Mouse (Mus musculus) NIH3T3 (cell line): ENCODE data around the gene Zcchc7.
"Not testable (repeated sequence)": the region's sequence is repeated elsewhere in the genome, so short reads cannot be mapped to it uniquely, and the experiment has no call there.

Experiments
- DNase-seq: peaks from one replicate; pipeline ENCODE4 v3.0.0-alpha.2; 2012; ENCODE audit warnings: low read depth

Gene Zcchc7

DNA sequence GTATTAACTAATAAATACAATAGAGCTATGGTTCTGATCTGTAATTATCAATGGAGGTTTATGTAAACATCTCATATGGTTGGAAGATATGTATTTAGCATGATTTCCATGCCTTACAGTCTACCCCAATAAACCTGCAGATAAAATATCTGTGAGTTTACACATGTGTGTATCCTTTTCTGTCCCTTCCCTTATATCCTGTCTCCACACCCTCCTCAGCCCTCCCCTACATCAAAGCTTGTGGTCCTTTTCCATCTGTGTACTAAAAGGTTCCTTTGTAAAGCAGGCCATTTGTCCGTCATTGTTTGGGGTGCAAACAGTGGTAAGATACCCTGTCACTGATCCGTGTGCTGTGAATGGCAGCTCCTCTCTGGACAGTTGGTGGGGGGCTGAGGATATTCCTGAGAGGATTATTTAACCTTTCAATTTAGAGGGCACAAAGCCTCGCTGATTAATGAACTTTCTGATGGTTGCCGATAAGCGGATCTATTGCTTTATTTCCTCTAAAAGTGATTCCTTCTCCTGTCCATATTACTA, 161.7 kb downstream of the Zcchc7 start:
- DNase-seq = no peak

DNA sequence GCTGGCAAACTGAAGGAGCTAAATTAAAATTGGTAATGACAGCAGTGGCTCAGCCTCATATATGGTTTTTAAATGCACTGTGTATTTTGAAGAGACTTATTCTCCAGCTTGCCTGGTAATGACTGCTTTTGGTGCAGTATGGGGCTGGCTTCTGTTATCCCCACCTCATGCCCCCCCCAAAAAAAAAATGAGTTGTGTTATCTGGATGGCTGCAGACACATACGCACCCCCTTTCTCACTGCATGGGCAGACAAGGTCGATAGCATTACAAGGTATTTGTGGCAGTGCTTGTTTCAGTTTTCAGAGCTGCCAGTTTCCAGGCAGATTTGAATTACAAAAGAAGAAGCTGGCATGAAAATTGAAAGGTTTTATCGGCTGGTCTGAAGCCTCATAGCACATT, 162.2 kb downstream of the Zcchc7 start:
- no peak for DNase-seq

DNA sequence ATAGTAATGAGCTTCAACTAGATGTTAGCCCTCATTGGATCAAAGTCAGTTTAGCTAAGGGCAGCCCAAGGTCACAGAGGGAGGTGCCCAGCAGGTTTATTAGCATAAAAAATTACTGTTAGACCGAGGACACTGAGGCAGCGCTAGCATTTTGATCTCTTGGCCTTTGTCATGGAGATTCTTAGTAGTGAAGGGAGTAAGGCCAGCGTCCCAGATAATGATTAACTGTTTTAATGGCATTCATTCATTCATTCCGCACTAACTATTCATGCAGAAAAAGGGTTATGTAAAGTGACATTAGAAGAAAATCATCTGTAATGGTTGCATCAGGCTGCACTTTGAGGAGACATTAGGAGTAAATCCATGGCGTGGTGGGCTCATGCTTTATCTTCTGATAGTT, 165.2 kb downstream of the Zcchc7 start:
- DNase-seq = no peak

DNA sequence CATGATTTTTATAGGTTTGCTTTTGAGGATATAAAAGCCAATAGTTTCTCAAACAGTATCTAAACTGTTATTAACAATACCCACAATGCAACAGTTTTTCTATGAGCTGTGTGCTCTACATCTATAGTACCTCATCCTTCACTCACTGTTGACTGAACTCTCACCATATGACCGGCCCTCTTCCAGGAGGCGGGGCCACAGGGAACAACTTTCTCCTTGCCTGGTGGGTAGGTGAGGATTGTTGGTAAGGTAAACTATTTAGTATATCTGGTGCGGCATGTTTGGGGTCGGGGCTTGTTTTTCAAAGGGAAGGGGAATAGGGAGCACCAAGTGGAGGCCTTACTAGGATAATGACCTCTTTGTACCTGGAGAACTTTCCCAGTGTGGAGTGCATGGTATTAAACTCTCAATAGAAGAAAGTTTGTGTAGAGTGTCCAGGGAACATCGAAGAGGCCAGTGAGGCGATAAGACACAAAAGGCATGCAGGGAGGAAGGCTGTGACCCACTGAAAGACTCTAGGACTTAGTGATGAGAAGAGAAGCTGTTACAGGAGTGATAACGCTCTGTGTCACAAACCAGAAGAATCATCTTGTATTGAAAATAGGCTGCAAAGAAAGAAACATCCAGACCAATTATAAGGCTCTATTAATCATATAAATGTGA, 166.9 kb downstream of the Zcchc7 start:
- DNase-seq = no peak

DNA sequence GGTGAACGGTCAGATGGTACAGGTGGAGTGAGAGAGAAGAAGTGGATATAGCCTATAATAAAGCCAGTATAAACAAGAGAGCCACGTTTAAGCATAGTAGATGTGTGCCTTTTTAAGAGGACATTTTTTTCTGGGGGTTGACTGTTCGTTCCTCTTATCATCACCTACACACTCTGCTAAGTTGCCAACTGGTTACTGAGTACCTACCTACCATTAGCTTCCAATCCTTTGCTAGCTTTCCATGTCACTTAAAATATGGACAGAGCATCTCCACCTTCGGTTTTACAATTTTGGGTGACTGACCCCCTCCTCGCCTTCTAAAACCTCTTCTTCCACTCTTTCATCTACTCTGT, 167.4 kb downstream of the Zcchc7 start:
- no peak for DNase-seq

DNA sequence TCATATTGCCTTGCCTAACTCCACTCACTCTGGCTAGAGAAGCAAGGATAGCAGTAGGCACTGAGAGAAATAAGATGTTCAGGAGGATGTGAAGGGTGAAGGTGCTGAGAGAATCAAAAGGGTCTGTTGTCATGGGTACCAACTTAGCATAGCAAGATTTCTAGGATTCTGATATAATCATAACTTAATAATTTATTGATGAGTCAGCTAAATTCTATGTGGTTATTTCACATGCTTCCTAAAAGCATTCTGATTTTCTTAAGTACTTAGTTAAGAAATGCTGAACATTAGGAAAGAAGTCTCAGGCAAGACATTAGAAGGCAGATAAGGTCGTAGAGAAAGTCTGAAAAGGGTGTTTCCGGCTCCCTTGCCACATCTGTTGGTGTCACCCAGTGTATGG, 172.3 kb downstream of the Zcchc7 start:
- DNase-seq = no peak

DNA sequence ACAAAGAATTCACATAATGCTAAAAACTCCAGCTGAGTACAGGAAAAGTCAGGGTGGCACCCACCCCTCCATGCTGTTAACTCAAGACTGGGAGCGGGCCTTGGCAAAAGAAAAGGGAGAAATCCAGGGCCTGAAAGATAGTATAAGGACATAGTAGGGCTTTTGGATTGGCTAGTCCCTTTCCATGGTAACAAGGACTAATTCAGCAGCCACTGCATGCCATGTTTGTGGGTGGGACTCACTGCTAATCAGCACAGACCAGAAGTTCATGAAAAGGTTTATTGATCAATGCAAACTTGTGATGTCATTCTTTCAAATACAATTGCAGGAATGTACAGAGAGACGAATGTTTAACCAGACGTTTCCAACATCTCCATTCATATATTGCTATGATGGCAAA, 173.1 kb downstream of the Zcchc7 start:
- DNase-seq = no peak

DNA sequence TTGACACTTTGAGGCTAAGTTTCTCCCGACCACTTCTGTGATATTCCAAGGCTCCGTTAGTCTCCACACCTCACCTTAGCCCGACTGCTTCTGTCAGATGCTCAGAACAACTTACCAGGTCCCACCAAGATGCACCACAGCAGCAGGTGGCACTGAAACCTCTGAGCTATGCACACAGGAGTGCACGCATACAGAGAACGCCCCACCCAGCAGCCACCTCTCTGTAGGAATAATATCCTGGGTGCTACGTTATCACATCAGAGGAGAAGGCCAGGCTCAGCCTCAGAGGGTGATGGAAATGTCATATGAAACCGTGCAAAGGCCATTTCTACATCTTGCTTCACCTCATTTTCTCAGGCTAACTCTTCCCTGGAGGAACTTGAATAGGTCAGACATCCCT, 174.7 kb downstream of the Zcchc7 start:
- no peak for DNase-seq

DNA sequence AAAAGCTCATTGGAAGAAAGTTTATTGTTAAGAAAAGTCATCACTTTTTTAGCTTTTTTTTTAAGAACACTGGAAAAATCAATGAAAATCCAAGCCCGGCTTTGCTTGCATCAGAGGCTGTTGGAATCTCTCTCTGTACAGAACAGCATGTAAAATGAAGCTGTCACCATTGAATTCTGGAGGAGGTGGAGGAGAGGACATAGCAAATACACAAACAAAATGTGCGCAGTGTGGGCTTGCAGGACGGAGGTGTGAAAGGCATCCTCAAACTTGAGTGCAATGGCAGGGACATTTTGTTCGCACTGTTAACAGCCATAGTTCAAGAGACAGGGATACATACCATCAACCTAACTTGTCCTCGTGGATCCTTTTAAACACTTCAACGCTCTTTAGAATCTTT, 176.1 kb downstream of the Zcchc7 start:
- no peak for DNase-seq

DNA sequence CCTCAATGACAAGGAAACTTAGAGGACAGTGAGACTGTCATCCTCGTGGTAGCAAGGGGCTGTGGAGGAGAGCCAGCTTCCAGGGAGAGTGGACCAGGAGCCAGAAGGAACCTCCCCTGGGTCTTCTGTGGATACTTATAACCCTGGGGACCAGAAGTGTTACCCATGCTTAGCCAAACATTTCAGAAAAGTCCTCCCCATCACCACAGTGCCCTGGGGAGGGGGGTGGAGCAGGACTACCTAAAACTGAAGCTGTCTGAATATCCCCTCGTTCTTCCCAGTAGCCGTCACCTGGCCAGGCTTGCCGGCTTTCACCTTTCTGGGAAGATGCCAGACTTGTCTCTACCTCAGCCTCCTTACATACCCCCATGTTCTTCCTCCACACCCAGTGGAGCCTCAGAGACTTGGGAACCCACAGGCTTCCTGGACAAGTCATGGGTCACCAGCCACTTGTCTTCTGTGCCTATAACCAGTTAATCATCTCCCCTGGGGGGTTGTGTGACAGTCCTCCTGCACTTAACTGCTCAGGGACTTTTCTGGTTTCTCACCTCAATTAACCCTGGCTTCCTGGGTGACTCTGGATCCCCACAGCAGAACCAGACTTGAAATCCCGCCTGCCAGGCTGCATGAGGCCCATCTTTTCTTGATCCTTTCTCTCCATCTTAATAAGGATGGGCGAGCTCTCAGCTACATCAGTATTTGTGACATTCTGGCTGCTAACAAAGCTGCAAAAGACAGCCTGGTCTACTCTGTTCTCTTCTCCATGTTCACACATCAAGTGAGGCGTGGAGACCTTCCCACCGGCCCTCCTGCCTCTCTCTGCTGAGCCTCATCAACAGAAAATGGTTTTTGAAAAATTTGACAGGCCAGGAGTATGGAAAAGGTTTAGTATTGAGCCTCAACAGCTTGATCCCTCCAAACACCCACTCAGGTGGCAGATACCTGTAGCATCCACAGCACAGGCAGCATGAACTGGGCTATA, 183.0 kb downstream of the Zcchc7 start:
- DNase-seq = no peak

DNA sequence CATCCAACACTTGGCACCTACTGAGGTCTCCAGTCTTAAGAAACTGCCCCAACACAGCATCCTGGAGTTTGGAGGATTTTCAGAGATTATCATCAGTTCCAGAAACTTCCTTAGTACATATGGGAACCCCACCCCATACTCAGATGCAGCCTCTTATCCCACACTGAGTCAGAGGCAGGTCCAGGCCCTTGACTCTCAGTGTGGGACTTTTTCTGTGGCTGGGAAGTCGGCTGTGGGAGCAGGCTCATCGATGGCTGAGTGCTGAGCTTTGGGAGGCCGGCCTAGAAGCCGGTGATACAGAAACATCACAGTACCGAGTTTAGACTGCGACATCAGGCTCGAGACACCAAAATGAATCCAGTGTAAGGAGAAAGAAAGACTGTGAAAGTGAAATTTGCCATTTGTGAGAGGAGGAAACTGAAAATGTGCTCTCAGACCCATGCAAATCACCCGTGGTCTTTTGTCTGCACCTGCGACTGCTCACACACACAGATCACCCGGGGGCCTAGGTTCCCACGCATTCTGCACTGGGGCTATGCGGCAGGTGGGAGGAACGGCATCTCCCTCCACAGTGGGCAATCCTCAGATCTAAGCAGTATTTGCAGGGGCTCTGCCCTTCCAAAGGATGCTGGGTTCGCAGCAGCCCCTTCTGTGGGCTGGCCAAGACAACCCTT, 184.0 kb downstream of the Zcchc7 start:
- no peak for DNase-seq

DNA sequence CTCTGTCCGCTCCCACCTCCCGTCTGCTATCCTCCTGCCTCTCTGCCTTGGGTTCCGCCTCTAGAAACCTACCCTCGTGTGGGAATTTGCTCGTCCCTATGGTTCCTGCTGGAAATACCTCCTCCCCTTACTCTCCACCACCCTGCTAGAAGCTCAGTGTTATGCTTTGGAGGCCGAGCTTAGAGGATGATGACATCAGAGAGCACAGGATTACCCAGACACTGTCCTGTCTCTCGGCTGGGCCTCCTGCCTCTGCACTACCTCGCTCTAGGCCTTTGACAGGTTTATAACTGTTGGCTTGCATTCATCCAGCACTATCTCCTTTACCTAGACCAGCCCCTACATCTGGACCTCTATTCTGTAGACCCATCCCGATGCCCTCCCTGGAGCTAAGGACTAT, 184.6 kb downstream of the Zcchc7 start:
- no peak for DNase-seq

DNA sequence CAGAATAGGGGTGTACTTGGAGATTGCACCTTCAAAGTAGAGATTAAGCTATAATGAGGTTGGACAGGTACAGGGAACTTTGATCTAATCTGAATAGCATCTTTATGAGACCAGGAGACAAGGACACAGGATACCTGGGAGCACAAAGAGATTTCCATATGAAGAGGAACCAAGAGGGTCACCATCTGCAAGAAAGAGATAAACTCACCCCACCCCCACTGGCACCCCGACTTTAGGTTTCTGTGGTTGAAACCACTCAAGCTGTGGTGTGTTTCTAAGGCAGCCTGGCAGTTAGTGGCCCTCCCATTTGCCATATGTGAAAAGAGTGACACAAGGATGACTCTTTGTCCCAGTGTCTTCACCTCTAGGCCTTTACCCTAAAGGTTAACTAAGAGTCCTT, 186.6 kb downstream of the Zcchc7 start:
- no peak for DNase-seq

DNA sequence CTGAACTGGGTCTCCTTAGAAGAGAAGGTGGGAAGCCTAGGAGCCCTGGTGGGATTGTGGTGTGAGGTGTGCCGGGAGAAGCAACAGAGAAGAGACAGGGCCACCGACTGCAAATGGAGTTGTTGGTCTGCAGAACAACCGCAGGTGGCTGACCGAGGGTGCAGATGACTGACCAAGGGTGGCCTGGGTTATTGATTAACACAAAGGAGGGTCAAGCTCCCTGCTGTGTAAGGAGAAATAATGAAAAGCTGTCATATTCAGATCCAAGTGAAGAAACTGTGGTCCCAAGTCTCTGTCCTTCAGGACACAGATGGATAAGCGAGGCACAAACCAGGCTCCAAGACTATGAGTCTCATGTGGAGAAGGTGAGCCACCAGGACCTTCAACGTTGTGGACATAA, 187.8 kb downstream of the Zcchc7 start:
- no peak for DNase-seq

DNA sequence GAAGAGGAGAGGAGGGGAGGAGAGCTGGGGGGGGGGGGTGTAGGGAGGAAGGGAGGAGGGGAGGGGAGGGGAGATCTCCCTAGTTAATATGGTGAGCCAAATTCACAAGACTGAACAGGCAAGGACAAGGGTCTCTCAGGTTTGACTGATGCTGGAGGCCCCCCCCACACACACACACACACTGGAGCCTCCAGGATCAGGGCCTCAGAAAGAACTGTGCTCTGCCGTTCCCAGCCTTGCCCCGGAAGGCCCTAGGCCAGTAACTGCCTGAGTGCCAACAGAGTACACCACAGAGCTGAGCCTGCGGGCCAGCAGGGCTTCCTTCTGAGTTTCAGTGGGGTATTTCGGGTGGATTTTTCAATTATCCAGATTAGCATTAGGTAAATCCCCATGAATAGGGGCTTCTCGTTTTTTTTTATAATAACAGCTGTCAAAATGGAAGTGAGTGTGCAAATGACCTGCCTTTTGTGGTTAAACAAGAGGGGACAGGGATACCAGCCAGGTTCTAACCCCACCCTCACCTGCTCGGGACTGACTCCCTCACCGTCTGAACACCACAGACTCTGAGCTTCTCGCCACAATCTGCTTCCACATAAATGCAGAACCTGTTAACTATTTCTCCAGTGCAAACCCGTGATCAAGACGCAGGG, 188.9 kb downstream of the Zcchc7 start:
- DNase-seq = no peak

DNA sequence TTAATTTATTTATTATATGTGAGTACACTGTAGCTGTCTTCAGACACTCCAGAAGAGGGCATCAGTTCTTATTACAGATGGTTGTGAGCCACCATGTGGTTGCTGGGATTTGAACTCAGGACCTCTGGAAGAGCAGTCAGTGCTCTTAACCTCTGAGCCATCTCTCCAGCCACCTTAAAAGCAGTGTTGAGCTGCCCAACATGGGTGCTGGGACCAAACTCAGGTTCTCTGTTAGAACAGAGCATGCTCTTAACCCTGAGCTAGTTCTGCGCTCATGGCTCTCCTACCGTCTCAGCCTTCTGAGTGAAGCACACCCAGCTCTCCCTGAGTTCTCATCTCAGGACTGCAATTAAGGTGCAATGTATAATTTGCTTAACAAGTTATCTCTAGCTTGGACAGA, 190.4 kb downstream of the Zcchc7 start:
- not testable (repeated sequence) for DNase-seq

DNA sequence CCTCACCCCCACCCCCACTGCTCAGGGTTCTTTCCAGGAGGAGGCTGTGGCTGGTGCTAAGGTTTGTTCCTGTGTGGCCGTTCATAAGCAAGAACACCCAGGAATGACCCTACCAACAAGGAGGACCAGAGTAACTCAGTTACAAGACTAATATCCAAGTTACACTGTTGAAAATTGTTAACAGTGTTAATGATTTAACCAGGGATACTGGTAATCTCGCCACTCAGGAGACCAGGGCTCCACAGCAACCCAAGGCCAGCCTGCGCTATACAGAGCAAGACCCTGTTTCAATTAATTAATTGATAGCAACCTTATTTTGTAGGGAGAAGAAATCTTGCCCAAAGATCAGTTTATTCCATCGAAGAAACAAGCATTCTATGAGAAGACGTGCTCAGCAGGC, 191.8 kb downstream of the Zcchc7 start:
- no peak for DNase-seq

DNA sequence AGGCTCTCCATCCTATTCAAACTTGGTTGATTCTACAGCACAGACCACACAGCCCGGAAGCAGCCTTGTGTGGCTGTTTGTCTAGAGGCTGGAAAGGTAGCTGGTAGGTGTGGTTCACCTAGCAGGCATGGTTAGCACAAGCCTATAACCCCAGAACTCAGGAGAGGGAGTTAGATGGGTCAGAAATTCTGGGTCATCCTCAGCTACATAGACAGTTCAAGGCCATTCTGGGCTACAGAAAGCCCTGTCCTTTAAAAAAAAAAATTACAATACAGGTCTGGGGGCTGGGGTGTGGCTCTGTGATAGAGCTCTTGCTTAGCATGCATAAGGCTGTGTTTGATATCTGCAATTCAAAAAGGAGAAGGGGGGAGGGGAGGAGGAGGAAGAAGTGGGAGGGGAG, 192.6 kb downstream of the Zcchc7 start:
- no peak for DNase-seq

DNA sequence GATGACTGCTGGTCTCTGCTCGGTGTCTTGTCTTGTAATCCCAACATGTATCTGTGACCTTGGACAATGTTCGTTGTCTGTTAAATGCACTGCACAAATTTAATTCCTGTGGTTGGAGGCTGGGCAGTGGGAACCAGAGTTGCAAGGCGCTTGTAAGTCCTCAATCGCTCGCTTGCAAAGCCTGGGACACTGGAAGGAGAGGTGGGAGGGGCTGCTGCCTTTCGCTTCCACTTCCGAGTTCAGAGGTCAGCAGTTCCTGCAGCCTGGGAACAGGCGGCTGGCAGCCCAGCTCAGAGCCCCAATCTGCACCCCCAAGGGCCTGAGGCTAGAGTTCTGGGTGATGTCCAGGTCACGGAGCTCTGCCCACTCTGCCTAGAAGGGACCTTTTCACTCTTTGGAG, 197.4 kb downstream of the Zcchc7 start:
- no peak for DNase-seq

DNA sequence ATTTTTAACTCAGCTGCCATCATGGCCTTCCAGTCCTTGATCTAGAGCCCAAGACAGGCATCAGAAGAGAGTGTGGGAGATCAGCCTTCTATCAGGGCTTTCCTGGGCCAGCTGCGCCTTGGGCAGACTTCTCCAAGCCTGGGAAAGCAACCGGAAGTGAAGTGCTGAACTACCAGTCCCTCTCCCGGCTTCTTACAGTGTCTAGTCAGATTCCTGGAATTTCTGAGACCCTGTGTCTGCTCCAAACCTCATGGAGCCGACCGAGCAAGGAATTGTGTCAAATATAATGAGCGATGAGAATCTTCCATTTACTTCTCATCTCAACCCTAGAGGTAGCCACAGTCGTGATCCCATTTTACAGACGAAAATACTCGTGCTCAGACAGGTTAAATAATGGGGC, 203.1 kb downstream of the Zcchc7 start:
- no peak for DNase-seq

DNA sequence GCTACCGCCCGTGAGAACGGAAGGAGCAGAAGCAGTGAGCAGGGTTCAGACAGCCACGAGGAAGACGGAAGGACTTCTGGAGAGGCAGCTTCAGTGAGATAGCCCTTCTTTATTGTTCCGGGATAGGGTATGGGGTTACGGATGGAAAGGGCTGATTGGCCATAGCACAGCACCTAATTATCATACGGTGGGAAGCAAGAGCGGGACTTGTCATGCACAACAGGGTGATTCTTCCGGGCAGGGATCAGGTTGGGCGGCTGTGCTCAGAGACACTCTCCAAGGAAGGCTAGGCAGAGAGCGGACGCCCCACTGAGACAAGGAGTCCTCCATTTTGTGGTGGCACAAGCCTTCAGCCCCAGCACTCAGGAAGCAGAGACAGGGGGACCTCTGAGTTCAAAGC, 203.5 kb downstream of the Zcchc7 start:
- DNase-seq = no peak

DNA sequence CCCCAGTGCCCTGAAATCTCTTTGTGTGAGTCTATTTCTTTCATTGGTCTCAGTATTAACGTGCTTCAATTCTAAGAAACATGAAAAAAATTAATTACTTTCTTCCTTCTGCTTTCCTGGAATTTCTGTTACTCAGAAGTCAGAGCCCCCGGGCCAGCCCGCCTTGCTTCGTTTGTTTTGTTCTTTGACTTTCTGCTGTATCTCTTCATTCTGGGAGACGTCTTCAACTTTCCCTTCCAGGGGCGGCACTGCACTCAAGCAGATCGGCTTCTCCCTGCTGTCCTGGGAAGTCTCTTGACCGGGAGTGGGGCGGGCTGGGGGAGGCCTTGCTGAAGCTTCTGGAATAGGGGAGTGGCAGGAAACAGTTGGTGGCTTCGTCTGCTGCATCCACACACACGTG, 207.5 kb downstream of the Zcchc7 start:
- no peak for DNase-seq
